Mouse (Mus musculus) spleen, postnatal 36 days (tissue): ENCODE measurements at regions not wholly inside any gene's neighbourhood (a gene's known extent, or its start where the extent isn't known, plus 50 kb on each side); places are given as distances from the start of the nearest gene placed in this dataset.

ENCODE experiments used
- DNase-seq, 2 experiments: peaks; one replicate each; pipeline ENCODE4 v3.0.0; 2022; ENCODE audit warnings: low spot score in 2 of 2, mixed read lengths in 1 of 2

- no peak for DNase-seq
Observed at GRCm38 (mm10) chrX:143024325-143024971, 57.9 kb upstream of the Ammecr1 start.

GRCm38 (mm10) chrX:143030371-143031010, 64.0 kb upstream of the Ammecr1 start:
- DNase-seq: no peak

GRCm38 (mm10) chrX:143039878-143040277, 59.5 kb upstream of the Rtl9 start:
- no peak for DNase-seq

GRCm38 (mm10) chrX:143044296-143044695, 55.1 kb upstream of the Rtl9 start:
- DNase-seq: peak; percentile 21 to 32

DNA sequence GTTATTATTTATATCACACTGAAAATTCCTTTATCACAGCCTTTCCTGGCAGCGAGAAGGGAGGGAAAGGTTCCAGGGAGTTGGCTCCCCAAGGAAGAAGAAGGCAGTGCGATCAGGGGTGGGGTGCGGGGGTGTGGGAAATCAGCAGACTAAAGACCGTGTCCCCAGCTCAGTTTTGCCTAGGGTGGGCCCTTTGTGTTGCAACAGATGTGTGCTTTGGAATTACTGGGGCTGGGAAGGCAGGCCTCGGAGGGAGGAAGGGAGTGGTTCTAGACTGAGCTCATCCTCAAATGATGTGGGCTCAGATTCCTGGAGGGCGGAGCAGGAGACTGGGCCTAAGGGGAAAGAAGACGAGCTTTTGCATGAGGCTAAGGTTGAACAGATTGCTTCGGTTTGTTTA, 53.1 kb upstream of the Rtl9 start:
- no peak for DNase-seq
